Mouse (Mus musculus): Measurements from ENCODE around the gene Olfr592.
"Not testable (repeated sequence)": the region's sequence is repeated elsewhere in the genome, so short reads cannot be mapped to it uniquely, and the experiment has no call there.

Olfr592 gene

GRCm38 (mm10) chr7:103184503-103184902 is at the start of gene Olfr592:
Gene Olfr592, plus strand, starts transcription at chr7:103184803.
- not testable (repeated sequence) for DNase-seq (ENCODE audit: low spot score in 2 of 2)

GRCm38 (mm10) chr7:103140579-103140978 is 44.0 kb upstream of the Olfr592 start, which contains the start of gene Olfr588-ps1:
Gene Olfr588-ps1, plus strand, starts transcription at chr7:103140879.
- no peak for DNase-seq (ENCODE audit: low spot score in 2 of 2)

GRCm38 (mm10) chr7:103156256-103156655 is 28.3 kb upstream of the Olfr592 start, which contains the start of gene Olfr589:
Gene Olfr589, minus strand, starts transcription at chr7:103156356.
- DNase-seq (ENCODE audit: low spot score in 2 of 2): no peak

GRCm38 (mm10) chr7:103169697-103170096 is 14.9 kb upstream of the Olfr592 start:
- DNase-seq (ENCODE audit: low spot score in 2 of 2): no peak

- no peak for DNase-seq (ENCODE audit: low spot score in 2 of 2)
Observed at GRCm38 (mm10) chr7:103178240-103178639, 6.4 kb upstream of the Olfr592 start, which contains the start of gene Olfr591. Gene Olfr591, minus strand, starts transcription at chr7:103178340.

- no peak for DNase-seq (ENCODE audit: low spot score in 2 of 2)
Observed at GRCm38 (mm10) chr7:103211562-103211961, 27.0 kb downstream of the Olfr592 start, which contains the start of gene Olfr593. Gene Olfr593, plus strand, starts transcription at chr7:103211862.

GRCm38 (mm10) chr7:103212050-103212449 is 27.4 kb downstream of the Olfr592 start:
- not testable (repeated sequence) for DNase-seq (ENCODE audit: low spot score in 2 of 2)

GRCm38 (mm10) chr7:103216696-103217095 is 32.1 kb downstream of the Olfr592 start, which contains the start of gene Olfr594:
Gene Olfr594, plus strand, starts transcription at chr7:103216996.
- DNase-seq (ENCODE audit: low spot score in 2 of 2): no peak

Measured in natural killer cell, adult 2 months (primary cell).